Mouse (Mus musculus) CH12.LX (cell line): Measurements from ENCODE around the gene Hist1h4a. TPM values are rescaled to one million over a fixed set of nuclear protein-coding genes. Genes with fewer than 3 reads are reported as not detected.

Experiments used
- DNase-seq: peaks from one replicate; pipeline ENCODE4 v3.0.0-alpha.2; 2013; ENCODE audit errors: extremely low read depth
- H3K27ac ChIP-seq: 2 replicates; pipeline ENCODE4 v1.5.1; 2012; ENCODE audit warnings: low read depth, mild to moderate bottlenecking, control low read depth, moderate library complexity; ENCODE audit not compliant: insufficient read depth
- H3K27me3 ChIP-seq: replicated peaks from 2 replicates; pipeline ENCODE3; 2012; ENCODE audit warnings: inconsistent platforms
- H3K36me3 ChIP-seq, 2 experiments: replicated peaks in 1 of 2; 2 replicates each; pipeline versions ENCODE3 to v1.6.1; 2012; ENCODE audit warnings: inconsistent platforms in 1 of 2, low read length in 1 of 2, mild to moderate bottlenecking in 1 of 2, mixed read lengths in 1 of 2, moderate library complexity in 1 of 2; ENCODE audit not compliant: control insufficient read depth in 1 of 2, insufficient read depth in 1 of 2
- H3K4me1 ChIP-seq, 2 experiments: 2 replicates each; pipeline ENCODE4 v1.6.1; 2012; ENCODE audit warnings: inconsistent platforms in 1 of 2, moderate library complexity in 1 of 2; ENCODE audit not compliant: insufficient read depth in 2 of 2, control insufficient read depth in 1 of 2
- H3K4me2 ChIP-seq: 2 replicates; pipeline ENCODE4 v1.6.1; 2012; ENCODE audit warnings: low read depth, mild to moderate bottlenecking, control low read depth; ENCODE audit not compliant: poor library complexity, insufficient read depth, severe bottlenecking
- H3K4me3 ChIP-seq, 3 experiments: fragments of 150-350 bp in 1 of 3; sonication (generic) in 1 of 3; replicated peaks in 1 of 3; 2 replicates each; pipeline versions ENCODE3 to v1.5.1; 2011 to 2012; ENCODE audit warnings: low read depth in 2 of 3, low read length in 2 of 3, mild to moderate bottlenecking in 2 of 3, moderate library complexity in 2 of 3, control low read depth in 1 of 3, improper control_type of control experiment in 1 of 3, inconsistent platforms in 1 of 3, mixed read lengths in 1 of 3; ENCODE audit not compliant: poor library complexity in 1 of 3
- H3K79me2 ChIP-seq: replicated peaks from 2 replicates; pipeline ENCODE4 v1.6.1; 2012; ENCODE audit warnings: mild to moderate bottlenecking, moderate library complexity; ENCODE audit not compliant: control insufficient read depth, poor library complexity, insufficient read depth, severe bottlenecking; ENCODE audit errors: extremely low read depth
- H3K9ac ChIP-seq: 2 replicates; pipeline ENCODE4 v1.6.1; 2012; ENCODE audit warnings: low read depth, mild to moderate bottlenecking, control low read depth, moderate library complexity; ENCODE audit not compliant: insufficient read depth
- H3K9me3 ChIP-seq: replicated peaks from 2 replicates; pipeline ENCODE3; 2012; ENCODE audit warnings: low read length, inconsistent platforms, mixed read lengths
- BHLHE40 ChIP-seq: IDR thresholded peaks from 2 replicates; pipeline ENCODE4 v1.6.1; 2011; ENCODE audit warnings: mild to moderate bottlenecking, low read depth, low read length, improper control_type of control experiment
- CHD2 ChIP-seq: IDR thresholded peaks from 2 replicates; pipeline ENCODE4 v1.6.1; 2011; ENCODE audit warnings: low read length, improper control_type of control experiment
- HCFC1 ChIP-seq: IDR thresholded peaks from 2 replicates; pipeline ENCODE4 v1.6.1; 2012; ENCODE audit warnings: low read depth, mild to moderate bottlenecking, inconsistent platforms, low read length, improper control_type of control experiment
- IRF4 ChIP-seq: IDR thresholded peaks from 2 replicates; pipeline ENCODE4 v1.6.1; 2014; ENCODE audit warnings: low read depth, mild to moderate bottlenecking, inconsistent platforms, low read length, improper control_type of control experiment
- KAT2A ChIP-seq: IDR thresholded peaks from 2 replicates; pipeline ENCODE4 v1.6.1; 2012; ENCODE audit warnings: low read length, improper control_type of control experiment, inconsistent platforms; ENCODE audit not compliant: insufficient replicate concordance
- MAX ChIP-seq: IDR thresholded peaks from 2 replicates; pipeline ENCODE4 v1.6.1; 2011; ENCODE audit warnings: low read length, improper control_type of control experiment
- MYC ChIP-seq: IDR thresholded peaks from 2 replicates; pipeline ENCODE4 v1.6.1; 2011; ENCODE audit warnings: low read depth, mild to moderate bottlenecking, improper control_type of control experiment, low read length
- NRF1 ChIP-seq: IDR thresholded peaks from 2 replicates; pipeline ENCODE4 v1.6.1; 2014; ENCODE audit warnings: low read depth, mild to moderate bottlenecking, inconsistent platforms, low read length, improper control_type of control experiment, moderate library complexity
- PAX5 ChIP-seq: IDR thresholded peaks from 2 replicates; pipeline ENCODE4 v1.6.1; 2012; ENCODE audit warnings: low read length, inconsistent platforms, mixed read lengths
- POLR2AphosphoS2 ChIP-seq: IDR thresholded peaks from 2 replicates; pipeline ENCODE4 v1.6.1; 2011; ENCODE audit warnings: low read depth, low read length, improper control_type of control experiment
- RAD21 ChIP-seq: IDR thresholded peaks from 2 replicates; pipeline ENCODE4 v1.6.1; 2011; ENCODE audit warnings: low read depth, mild to moderate bottlenecking, low read length, improper control_type of control experiment, moderate library complexity
- SMC3 ChIP-seq: IDR thresholded peaks from 2 replicates; pipeline ENCODE4 v1.6.1; 2011; ENCODE audit warnings: low read depth, low read length, improper control_type of control experiment
- UBTF ChIP-seq: IDR thresholded peaks from 2 replicates; pipeline ENCODE4 v1.6.1; 2012; ENCODE audit warnings: low read depth, mild to moderate bottlenecking, inconsistent platforms, low read length, improper control_type of control experiment, moderate library complexity
- USF1 ChIP-seq: IDR thresholded peaks from 2 replicates; pipeline ENCODE4 v1.6.1; 2014; ENCODE audit warnings: low read depth, mild to moderate bottlenecking, inconsistent platforms, low read length, improper control_type of control experiment
- dilution Hi-C: fragments of 300-500 bp; cut with MboI; formaldehyde crosslinking; loops from 2 replicates; pipeline ENCODE4 v1.14.3; 2020; ENCODE audit warnings: low sequenced_read_pairs; ENCODE audit not compliant: extremely low pct_unique_long_range_greater_than_20kb, extremely low pct_ligation_motif_present
- in situ Hi-C: fragments of 300-500 bp; cut with MboI; formaldehyde crosslinking; loops from 3 replicates; pipeline ENCODE4 v1.14.3; 2019; ENCODE audit warnings: low sequenced_read_pairs, low pct_ligation_motif_present, low pct_unique_long_range_greater_than_20kb, mixed read lengths
- polyA plus RNA-seq: library from polyadenylated mRNA; unstranded; fragments of >175 nt; gene quantifications from 2 replicates; pipeline ENCODE4 v1.2.1, GENCODE M21; 2012; ENCODE audit warnings: low read depth; ENCODE audit not compliant: insufficient read length
- total RNA-seq, 2 experiments: library from RNA; depleted of rRNA; stranded (reverse); fragments of 300-350 nt in 1 of 2; fragments of >200 nt in 1 of 2; gene quantifications; 2 replicates each; pipeline ENCODE4 v1.2.3; 2012 to 2014

The Hist1h4a gene
- total and polyA plus RNA-seq, 3 experiments, result 4.4 to 1,215 (median 18.4) TPM

- no peak for TF ChIP-seq USF1
Observed at GRCm38 (mm10) chr13:23760972-23761864, at the start of gene Hist1h4a (continued).

- no peaks in the 10 kb centered on the region for H3K36me3 ChIP-seq
- H3K9ac ChIP-seq, result no peak within 1 kb of the TSS
- DNase-seq, result no peak
- H3K79me2 ChIP-seq, result no peaks in the 10 kb centered on the region
- dilution Hi-C loops (no loop called here), in situ Hi-C loops (no loop called here)
- no peak within 1 kb of the TSS for H3K4me3 ChIP-seq
- H3K27me3 ChIP-seq, result no peaks in the 10 kb centered on the region
- no peak within 1 kb of the TSS for H3K27ac ChIP-seq
- H3K4me1 ChIP-seq, result peaks cover 4 to 5% of the 10 kb centered on the region in 2 experiments; a peak in 2 of 4 replicates
- H3K4me2 ChIP-seq, result peak within 1 kb of the TSS; percentile 26
- TF ChIP-seq IRF4, result no peak
- no peak for TF ChIP-seq UBTF
- TF ChIP-seq MAX, result no peak
- no peak for TF ChIP-seq RAD21
- TF ChIP-seq KAT2A, result no peak
- no peak for TF ChIP-seq CHD2
- no peak for TF ChIP-seq BHLHE40
- no peak for TF ChIP-seq SMC3
- TF ChIP-seq PAX5, result no peak
- TF ChIP-seq USF1, result no peak
- no peak for TF ChIP-seq POLR2AphosphoS2
- H3K9me3 ChIP-seq, result no peaks in the 10 kb centered on the region
Observed at GRCm38 (mm10) chr13:23806422-23807052, 45.5 kb upstream of the Hist1h4a start, which contains the start of gene Slc17a2. Gene Slc17a2 (plus strand): TSS chr13:23806993.

DNA sequence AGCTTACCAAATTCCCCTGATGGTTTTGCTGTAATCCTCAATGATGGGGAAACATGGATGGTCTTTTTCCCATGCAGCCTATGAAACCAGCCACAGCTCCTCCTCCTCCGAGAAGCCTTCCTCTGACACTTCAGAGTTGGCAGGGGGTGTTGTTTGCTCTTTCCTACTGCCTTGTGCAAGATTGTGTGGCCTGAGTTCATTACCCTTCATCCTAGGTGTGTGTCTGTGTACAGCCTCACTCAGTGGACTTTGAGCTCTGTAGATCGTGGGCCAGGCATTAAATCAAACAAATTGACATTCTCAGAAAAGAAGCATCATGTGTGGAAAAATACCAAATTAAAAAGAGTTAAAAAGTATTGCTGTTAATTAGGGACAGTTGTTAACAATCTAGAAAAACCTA is 43.5 kb upstream of the Hist1h4a start:
- peaks cover 7 to 8% of the 10 kb centered on the region in 2 experiments for H3K4me1 ChIP-seq
- no peaks in the 10 kb centered on the region for H3K79me2 ChIP-seq
- no peak overlapping the region for H3K4me2 ChIP-seq
- no peak overlapping the region for H3K27ac ChIP-seq
- H3K4me3 ChIP-seq, result no peak overlapping the region
- dilution Hi-C loops (no loop called here), in situ Hi-C loops (no loop called here)
- no peaks in the 10 kb centered on the region for H3K27me3 ChIP-seq
- TF ChIP-seq MAX (no peak), HCFC1 (no peak), BHLHE40 (no peak), MYC (no peak), NRF1 (no peak), RAD21 (no peak)
- TF ChIP-seq, all 38 proteins: peak for 0
- no peak overlapping the region for H3K9ac ChIP-seq
- no peak for DNase-seq
- H3K9me3 ChIP-seq, result no peaks in the 10 kb centered on the region
- H3K36me3 ChIP-seq, result no peaks in the 10 kb centered on the region
